Mouse (Mus musculus): ENCODE data around the gene Rdh12. TPM values are rescaled to one million over a fixed set of nuclear protein-coding genes. Genes with fewer than 3 reads are reported as not detected.
"Not testable (repeated sequence)": the region's sequence is repeated elsewhere in the genome, so short reads cannot be mapped to it uniquely, and the experiment has no call there.

The Rdh12 gene
- 1.7 and 2.2 TPM in 2 replicates for polyA plus RNA-seq (2012; rRNA removed)

- peak in 1 of 2 experiments; percentile 58 for DNase-seq (ENCODE audit: extremely low spot score in 1 of 2, low spot score in 1 of 2)
These were observed at the start of gene Rdh12 for GRCm38 (mm10) chr12:79208703-79209464. Rdh12 (plus strand) TSS chr12:79208914.

DNA sequence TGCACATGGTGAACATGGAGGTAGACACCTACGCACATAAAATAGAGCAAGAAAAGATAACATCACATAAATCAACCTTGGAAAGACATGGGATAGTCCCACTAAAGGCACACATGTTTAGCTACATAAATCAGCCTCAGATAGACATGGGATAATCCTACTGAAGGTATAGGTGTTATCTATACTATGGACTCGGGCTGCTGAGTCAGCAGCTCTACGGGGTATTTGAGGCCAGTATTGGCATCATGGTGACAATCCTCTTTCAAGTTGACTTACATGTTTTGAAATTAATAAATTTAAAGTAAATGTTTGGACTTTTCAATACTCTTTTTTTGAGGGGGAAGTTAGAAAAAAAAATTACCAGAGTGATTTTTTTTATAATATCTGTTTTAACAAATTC is 45.8 kb upstream of the Rdh12 start:
- DNase-seq (ENCODE audit: extremely low spot score in 1 of 2, low spot score in 1 of 2), result no peak

GRCm38 (mm10) chr12:79169173-79169572 is 39.5 kb upstream of the Rdh12 start:
- DNase-seq (ENCODE audit: extremely low spot score in 1 of 2, low spot score in 1 of 2), result no peak

DNA sequence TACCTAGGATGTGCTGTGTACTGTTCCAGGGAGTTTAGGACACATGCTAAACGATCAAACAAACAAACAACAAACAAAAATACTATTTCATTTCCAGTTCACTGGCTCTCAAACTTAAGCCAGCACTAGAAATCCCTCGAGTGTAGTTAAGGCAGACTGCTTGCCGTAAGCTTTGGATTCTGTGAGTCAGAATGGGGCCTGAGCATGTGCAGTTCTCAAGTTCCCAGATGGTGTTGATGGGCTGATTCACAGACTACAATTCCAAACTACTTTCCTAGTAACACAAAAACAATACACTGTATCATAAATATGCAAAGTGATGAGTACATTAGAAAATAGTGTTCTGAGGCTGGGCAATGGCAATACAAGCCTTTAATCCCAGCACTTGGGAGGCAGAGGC is 38.3 kb upstream of the Rdh12 start:
- DNase-seq (ENCODE audit: extremely low spot score in 1 of 2, low spot score in 1 of 2), result peak in 1 of 2 experiments; percentile 52

GRCm38 (mm10) chr12:79171269-79171995 is 37.3 kb upstream of the Rdh12 start:
- peak in 1 of 2 experiments; percentile 58 for DNase-seq (ENCODE audit: extremely low spot score in 1 of 2, low spot score in 1 of 2)

- peak; percentile 89 to 90 for DNase-seq (ENCODE audit: extremely low spot score in 1 of 2, low spot score in 1 of 2)
These were observed 36.4 kb upstream of the Rdh12 start, which contains the start of gene Vti1b for GRCm38 (mm10) chr12:79172019-79172941. Vti1b (minus strand) TSS chr12:79172667.

- DNase-seq (ENCODE audit: extremely low spot score in 1 of 2, low spot score in 1 of 2), result no peak
These were observed 35.0 kb upstream of the Rdh12 start for GRCm38 (mm10) chr12:79173721-79174120.

GRCm38 (mm10) chr12:79175998-79176397 is 32.7 kb upstream of the Rdh12 start:
- DNase-seq (ENCODE audit: extremely low spot score in 1 of 2, low spot score in 1 of 2), result no peak

- not testable (repeated sequence) for DNase-seq (ENCODE audit: extremely low spot score in 1 of 2, low spot score in 1 of 2)
These were observed 23.6 kb upstream of the Rdh12 start for GRCm38 (mm10) chr12:79185160-79185559.

- peak; percentile 74 to 75 for DNase-seq (ENCODE audit: extremely low spot score in 1 of 2, low spot score in 1 of 2)
These were observed 17.6 kb upstream of the Rdh12 start for GRCm38 (mm10) chr12:79190931-79191673.

GRCm38 (mm10) chr12:79191701-79192100 is 17.0 kb upstream of the Rdh12 start:
- peak; percentile 48 to 85 for DNase-seq (ENCODE audit: extremely low spot score in 1 of 2, low spot score in 1 of 2)

DNA sequence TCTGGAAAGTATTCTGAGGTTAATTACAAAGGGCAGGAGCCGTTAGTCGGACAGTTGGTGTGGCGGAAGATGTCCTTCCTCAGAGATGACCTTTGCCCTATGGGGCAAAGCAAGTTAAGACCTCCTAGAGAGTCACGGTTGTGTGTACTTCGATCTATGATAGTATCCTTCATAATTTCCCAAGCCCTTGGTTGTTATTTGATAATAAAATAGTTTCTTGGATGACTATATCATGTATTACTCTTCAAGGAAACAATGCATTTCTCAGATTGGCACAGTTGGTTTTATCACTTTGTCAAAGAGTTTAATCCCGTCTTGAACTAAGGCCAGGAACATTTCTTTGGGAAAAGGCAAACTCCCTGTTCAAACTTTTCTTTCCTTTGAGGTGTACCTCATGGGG is 16.5 kb upstream of the Rdh12 start, which contains the start of gene Rdh11:
TSS of gene Rdh11 (minus strand) at position 101 of the 400 bp plus-strand sequence.
- DNase-seq (ENCODE audit: extremely low spot score in 1 of 2, low spot score in 1 of 2), result no peak

GRCm38 (mm10) chr12:79193441-79193840 is 15.3 kb upstream of the Rdh12 start:
- peak in 1 of 2 experiments; percentile 83 for DNase-seq (ENCODE audit: extremely low spot score in 1 of 2, low spot score in 1 of 2)

GRCm38 (mm10) chr12:79197105-79197504 is 11.6 kb upstream of the Rdh12 start:
- no peak for DNase-seq (ENCODE audit: extremely low spot score in 1 of 2, low spot score in 1 of 2)

GRCm38 (mm10) chr12:79201882-79202281 is 6.8 kb upstream of the Rdh12 start:
- DNase-seq (ENCODE audit: extremely low spot score in 1 of 2, low spot score in 1 of 2), result no peak

DNA sequence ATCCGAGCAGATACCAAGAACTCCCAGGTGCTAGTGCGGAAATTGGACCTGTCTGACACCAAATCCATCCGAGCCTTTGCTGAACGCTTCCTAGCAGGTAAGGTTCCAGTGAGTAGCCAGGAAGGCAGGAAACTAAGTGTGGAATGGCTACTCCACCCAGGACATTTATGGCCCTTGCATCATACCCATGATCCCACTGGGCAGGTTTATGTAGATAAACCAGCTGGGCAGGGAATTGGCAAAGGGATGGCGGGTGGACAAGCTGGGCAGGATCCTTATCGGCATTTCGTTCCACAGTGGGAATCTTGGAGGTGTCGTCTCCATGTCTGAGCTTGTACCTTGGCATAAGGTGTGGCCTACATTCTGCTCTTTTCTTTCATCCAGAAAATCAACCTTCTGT is 2.7 kb downstream of the Rdh12 start:
- no peak for DNase-seq (ENCODE audit: extremely low spot score in 1 of 2, low spot score in 1 of 2)

- DNase-seq (ENCODE audit: extremely low spot score in 1 of 2, low spot score in 1 of 2), result no peak
These were observed 8.8 kb downstream of the Rdh12 start for GRCm38 (mm10) chr12:79217511-79217910.

DNA sequence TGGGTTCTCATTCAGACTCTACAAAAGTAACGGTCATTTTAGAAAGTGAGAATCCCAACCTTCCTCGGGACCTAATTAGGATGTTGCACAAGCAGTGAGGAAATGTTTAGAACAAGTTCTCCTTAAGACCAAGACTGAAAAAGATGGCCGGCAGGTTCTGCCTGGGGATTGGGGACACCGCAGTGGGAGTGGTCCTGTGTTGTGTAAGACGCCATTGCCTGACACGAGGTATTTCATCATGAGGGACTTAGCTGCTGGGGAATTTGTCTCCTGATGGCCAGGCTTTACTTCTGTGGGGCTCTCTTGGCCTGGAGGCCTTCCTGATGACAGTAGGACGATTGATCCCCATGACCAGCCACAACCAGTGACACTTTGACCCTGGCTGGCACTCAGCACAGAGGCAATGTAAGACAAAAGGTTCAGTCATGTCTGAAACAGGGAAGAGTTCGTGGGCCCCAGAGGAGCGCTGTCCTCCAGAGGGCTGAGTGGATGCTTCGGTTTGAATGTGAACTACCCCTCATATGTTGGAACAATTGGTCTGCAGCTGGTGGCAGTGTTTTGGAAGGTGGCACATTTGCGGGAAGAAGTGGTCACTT is 26.9 kb downstream of the Rdh12 start:
- DNase-seq (ENCODE audit: extremely low spot score in 1 of 2, low spot score in 1 of 2), result no peak

GRCm38 (mm10) chr12:79241985-79242384 is 33.3 kb downstream of the Rdh12 start:
- no peak for DNase-seq (ENCODE audit: extremely low spot score in 1 of 2, low spot score in 1 of 2)

Data from frontal cortex, adult 2 months (tissue).